Mouse (Mus musculus) erythroblast, embryonic 14.5 days (primary cell): ENCODE measurements at regions not wholly inside any gene's neighbourhood (a gene's known extent, or its start where the extent isn't known, plus 50 kb on each side); places are given as distances from the start of the nearest gene placed in this dataset.

Source experiments
- H3K27me3 ChIP-seq: 2 replicates; pipeline ENCODE4 v1.6.1; 2012; ENCODE audit warnings: inconsistent platforms; ENCODE audit not compliant: control insufficient read depth
- H3K36me3 ChIP-seq: 2 replicates; pipeline ENCODE4 v1.6.1; 2012; ENCODE audit warnings: mild to moderate bottlenecking, inconsistent platforms; ENCODE audit not compliant: control insufficient read depth
- H3K4me1 ChIP-seq: 2 replicates; pipeline ENCODE4 v1.6.1; 2012; ENCODE audit warnings: inconsistent platforms; ENCODE audit not compliant: control insufficient read depth
- H3K4me3 ChIP-seq: replicated peaks from 2 replicates; pipeline ENCODE3; 2012; ENCODE audit warnings: moderate library complexity, mild to moderate bottlenecking, inconsistent platforms
- H3K9me3 ChIP-seq: 2 replicates; pipeline ENCODE4 v1.6.1; 2012; ENCODE audit warnings: low read length, inconsistent platforms, mixed read lengths; ENCODE audit not compliant: control insufficient read depth
- GATA1 ChIP-seq: IDR thresholded peaks from 2 replicates; pipeline ENCODE4 v1.6.1; 2012; ENCODE audit warnings: low read length, inconsistent platforms, mixed read lengths
- TAL1 ChIP-seq: IDR thresholded peaks from 3 replicates; pipeline ENCODE4 v1.6.1; 2012; ENCODE audit warnings: low read length, inconsistent platforms, mixed read lengths

DNA sequence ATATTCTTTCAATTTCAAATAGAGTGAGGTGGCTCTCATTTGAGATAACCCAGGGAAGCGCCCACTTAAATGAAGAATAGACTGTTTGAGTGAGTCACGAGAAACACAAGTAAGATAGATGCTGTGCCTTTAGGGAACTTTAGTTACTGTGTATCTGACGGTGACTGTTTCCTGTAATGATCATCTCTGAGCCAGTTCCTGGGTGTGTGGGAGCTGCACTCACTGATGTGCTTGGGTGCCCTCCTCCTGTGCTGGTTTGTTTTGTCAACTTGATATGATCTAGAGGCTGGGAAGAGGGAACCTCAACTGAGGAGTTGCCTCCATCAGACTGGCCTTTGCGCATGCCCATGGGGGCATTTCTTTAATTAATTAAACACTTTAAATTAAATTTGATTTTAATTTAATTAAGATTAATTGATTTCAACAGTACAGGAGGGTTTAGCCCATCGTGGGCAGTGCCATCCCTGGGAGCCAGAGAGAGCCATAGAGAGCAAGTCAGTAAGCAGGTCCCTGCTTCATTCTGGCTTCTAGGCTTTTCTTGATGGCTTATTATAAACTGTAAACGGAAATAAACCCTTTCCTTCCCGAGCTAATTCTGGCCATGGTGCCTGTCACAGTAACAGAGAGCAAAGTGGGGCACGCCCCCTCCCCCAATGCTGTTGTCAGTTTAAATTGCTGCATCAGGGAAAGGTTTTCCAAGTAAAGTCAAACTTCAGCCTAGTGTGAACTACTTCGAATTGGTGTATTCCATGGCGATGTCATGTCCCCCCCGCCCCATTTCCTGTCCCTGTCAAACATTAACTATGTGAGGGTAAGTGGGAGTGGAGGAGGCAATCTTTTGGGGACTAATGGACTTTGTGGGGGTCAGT is 202.9 kb upstream of the Id2 start:
- no peaks in the 10 kb centered on the region for H3K27me3 ChIP-seq
- H3K4me1 ChIP-seq = no peaks in the 10 kb centered on the region
- no peaks in the 10 kb centered on the region for H3K9me3 ChIP-seq
- TF ChIP-seq GATA1 (no peak), TAL1 (no peak)
- H3K36me3 ChIP-seq = no peaks in the 10 kb centered on the region
- H3K4me3 ChIP-seq = no peak overlapping the region

DNA sequence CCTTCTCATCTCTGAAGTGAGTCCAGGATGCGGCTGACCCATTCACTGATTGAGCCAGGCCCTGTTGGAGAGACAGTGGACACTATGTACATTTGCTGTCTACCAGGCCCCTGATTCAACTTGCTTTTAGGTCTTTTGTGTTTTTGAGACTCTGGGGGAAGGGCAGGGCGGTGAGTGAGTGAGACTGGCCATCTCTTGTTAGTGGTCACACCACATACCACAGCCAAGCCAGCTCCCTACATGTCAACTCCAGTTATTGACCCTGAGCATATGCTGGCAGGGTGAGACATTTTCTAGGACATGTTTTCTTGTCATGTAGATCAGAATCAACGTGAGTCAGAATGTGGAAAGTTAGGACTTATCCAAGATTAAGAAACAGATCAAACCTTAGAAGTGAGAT is 201.8 kb upstream of the Id2 start:
- Histone ChIP-seq H3K4me1 (no peaks in the 10 kb centered on the region), H3K36me3 (no peaks in the 10 kb centered on the region), H3K27me3 (no peaks in the 10 kb centered on the region), H3K9me3 (no peaks in the 10 kb centered on the region), H3K4me3 (no peak overlapping the region)
- TF ChIP-seq TAL1 = no peak
- TF ChIP-seq GATA1 = no peak

DNA sequence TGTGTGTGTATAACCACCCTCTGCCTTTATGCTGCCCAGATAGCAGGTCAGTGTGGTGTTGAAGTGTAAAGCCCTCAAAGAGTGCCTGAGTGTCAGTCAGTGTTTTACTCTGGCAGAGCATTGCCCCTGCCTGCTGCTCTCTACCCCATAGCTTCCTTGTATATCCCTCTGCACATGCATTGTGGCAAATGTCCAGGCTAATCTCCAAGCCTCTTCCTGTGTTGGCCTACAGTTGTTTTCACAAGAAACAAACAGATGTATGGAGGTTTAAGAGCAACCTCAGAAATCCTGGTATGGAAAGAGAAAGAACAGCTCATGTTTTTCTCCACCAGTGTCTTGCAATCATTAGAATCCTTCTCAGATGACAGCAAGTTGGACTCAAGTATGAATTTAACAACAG is 201.0 kb upstream of the Id2 start:
- H3K9me3 ChIP-seq = no peaks in the 10 kb centered on the region
- H3K27me3 ChIP-seq = no peaks in the 10 kb centered on the region
- H3K4me1 ChIP-seq = no peaks in the 10 kb centered on the region
- no peaks in the 10 kb centered on the region for H3K36me3 ChIP-seq
- no peak overlapping the region for H3K4me3 ChIP-seq
- no peak for TF ChIP-seq GATA1
- no peak for TF ChIP-seq TAL1

DNA sequence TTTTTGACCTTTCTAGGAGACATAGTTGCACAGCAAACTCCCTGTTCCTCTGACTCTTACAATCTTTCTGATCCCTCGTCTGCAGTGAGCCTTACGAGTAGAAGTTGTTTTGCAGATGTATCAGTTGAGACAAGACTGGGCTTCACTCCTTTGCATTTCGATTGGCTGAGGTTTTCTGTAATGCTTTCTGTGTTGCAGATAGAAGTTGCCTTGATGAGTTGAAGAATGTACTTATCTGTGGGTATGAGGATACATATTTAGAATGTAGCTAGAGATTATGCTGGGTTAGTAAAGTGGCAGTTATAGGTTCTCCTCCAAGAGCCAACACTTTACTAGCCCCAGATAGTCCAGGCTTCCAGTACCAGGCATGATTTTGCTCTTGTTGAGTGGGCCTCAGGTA is 199.7 kb upstream of the Id2 start:
- no peaks in the 10 kb centered on the region for H3K9me3 ChIP-seq
- TF ChIP-seq GATA1 (no peak), TAL1 (no peak)
- H3K4me1 ChIP-seq = no peaks in the 10 kb centered on the region

DNA sequence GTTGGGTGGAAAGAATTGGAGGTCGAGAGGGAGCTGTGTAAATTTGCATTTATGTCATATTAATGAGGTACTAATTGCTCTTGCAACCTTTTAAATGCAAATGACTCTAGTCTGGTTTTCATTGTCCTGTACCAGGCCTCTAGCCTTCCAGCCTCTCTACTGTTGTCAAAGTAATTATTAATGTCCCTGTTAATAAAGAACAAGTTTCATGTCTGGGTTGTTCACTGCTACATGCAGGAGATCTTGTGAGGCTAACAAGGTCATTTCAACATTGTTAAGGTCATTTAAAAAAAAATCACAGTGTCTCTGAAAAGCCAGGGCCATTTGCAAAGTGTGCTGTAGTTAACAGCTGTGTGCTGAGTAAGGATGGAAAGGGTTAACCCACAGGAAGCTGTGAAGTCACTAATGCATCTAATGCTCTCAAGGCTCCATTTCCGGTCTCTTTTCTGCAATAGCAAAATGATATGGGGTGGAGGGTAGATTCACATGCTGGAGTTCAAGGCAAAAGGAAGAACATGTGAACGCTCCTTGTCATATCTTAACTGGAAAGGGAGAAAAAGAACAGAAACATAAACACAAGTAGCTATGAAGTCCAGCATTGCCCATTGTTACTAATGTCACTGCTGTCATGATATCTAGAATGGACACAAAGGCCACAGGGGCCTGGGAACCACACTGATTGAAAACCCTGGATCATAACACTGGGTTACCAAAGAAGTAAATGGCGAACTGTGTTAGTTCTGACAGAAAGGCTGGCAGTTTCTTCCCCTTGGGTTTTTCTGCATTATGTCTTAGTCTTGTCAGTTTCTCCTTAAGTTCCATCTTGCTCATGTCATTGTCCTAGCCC is 197.5 kb upstream of the Id2 start:
- H3K27me3 ChIP-seq = no peaks in the 10 kb centered on the region
- TF ChIP-seq TAL1 (no peak), GATA1 (no peak)
- H3K4me3 ChIP-seq = no peak overlapping the region
- no peaks in the 10 kb centered on the region for H3K4me1 ChIP-seq
- no peaks in the 10 kb centered on the region for H3K36me3 ChIP-seq
- no peaks in the 10 kb centered on the region for H3K9me3 ChIP-seq

More for the DNA sequence above, 199.7 kb upstream of the Id2 start:
- H3K36me3 ChIP-seq = no peaks in the 10 kb centered on the region
- no peak overlapping the region for H3K4me3 ChIP-seq
- no peaks in the 10 kb centered on the region for H3K27me3 ChIP-seq

DNA sequence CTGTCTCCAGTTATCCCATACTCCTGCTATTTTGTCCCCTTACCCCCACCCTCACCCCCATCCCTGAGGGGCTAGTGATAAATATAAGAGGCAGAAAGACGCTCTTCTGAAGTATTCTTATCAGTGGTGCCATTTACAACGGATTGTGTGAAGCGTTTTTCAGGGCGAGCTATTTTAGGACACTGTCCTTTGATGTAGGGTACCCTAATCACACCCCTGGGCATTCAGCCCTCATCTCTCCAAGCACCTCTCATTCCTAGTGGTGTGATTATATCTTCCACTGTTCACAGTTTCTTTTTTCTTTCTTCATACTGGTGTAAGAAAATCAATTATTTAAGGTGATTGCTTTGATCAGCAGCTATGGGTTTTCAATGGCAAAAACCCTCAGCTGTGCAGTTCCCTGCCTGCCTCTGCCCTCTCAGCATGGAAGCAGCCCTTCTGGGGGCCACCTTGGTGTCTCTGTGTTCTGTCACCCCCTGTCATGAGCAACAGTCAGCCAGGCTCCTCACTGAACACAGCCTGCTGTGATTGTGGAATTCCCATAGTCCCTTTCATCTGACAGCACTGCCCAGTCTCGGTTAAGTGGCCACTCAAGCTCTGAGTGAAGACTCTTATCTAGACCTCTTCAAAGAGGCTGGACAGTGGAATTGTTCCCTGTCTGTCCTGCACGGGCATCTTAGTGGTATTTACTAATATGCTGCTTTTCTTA is 196.7 kb upstream of the Id2 start:
- H3K4me1 ChIP-seq = no peaks in the 10 kb centered on the region

DNA sequence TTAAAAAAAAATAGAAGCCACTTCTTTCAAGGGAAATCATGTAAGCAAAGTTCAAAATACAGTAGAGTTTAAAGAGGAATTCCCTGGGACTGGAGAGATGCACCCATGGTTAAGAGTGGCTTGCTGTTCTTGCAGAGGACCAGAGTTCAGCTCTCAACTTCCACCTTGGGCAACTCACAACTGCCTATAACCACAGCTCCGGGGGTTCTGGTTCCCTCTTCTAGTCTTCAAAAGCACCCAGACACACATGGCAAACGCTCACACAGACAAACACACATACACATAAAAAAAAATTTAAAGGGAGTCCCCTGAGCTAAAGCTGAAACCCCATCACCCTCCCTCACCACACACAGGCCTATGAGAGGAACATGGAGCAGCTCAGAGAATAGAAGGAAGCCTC is 192.4 kb upstream of the Id2 start:
- H3K9me3 ChIP-seq = no peaks in the 10 kb centered on the region
- H3K4me3 ChIP-seq = no peak overlapping the region
- TF ChIP-seq TAL1 (no peak), GATA1 (no peak)
- H3K4me1 ChIP-seq = no peaks in the 10 kb centered on the region
- H3K27me3 ChIP-seq = no peaks in the 10 kb centered on the region
- no peaks in the 10 kb centered on the region for H3K36me3 ChIP-seq

More for the DNA sequence above, 196.7 kb upstream of the Id2 start:
- Histone ChIP-seq H3K36me3 (no peaks in the 10 kb centered on the region), H3K9me3 (no peaks in the 10 kb centered on the region), H3K27me3 (no peaks in the 10 kb centered on the region), H3K4me3 (no peak overlapping the region)
- no peak for TF ChIP-seq GATA1
- no peak for TF ChIP-seq TAL1

DNA sequence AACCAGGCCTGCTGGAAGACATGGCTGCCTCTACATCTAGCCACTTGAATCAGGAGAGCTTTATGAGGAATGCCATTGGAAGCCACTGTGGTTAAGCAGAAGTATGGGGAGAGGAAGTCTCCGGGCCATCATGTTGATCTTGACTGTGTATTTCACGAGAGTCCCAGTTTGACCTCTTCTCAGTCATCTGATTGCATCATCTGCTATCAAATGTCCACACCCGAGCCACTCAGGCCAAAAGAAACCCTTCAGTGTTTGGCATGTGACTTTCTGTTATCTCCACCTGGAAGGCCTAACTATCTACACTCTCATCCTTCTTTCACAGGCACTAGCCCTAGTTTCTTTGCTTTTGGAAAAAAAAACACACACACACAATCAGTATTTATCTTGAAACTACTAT is 186.9 kb upstream of the Id2 start:
- Histone ChIP-seq H3K4me3 (no peak overlapping the region), H3K4me1 (no peaks in the 10 kb centered on the region), H3K9me3 (no peaks in the 10 kb centered on the region), H3K27me3 (no peaks in the 10 kb centered on the region), H3K36me3 (no peaks in the 10 kb centered on the region)
- TF ChIP-seq GATA1 (no peak), TAL1 (no peak)

DNA sequence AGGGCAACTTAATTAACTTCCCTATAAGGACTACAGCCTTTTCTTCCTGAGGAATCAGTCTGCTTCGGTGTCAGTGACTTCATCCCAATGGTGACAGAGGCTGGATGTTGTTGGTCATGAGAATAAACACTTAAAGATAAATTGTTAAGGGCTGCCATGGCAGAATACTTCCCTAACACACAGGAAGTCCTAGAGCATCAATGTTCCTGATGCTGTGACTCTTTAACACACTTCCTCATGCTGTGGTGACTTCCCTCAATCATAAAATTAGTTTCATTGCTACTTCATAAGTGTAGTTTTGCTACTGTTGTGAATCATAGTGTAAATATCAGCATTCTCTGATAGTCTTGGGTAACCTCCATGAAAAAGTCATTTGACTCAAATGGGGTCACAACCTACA is 184.5 kb upstream of the Id2 start:
- H3K27me3 ChIP-seq = no peaks in the 10 kb centered on the region
- H3K36me3 ChIP-seq = no peaks in the 10 kb centered on the region
- no peak for TF ChIP-seq TAL1
- H3K4me1 ChIP-seq = no peaks in the 10 kb centered on the region
- H3K9me3 ChIP-seq = no peaks in the 10 kb centered on the region
- H3K4me3 ChIP-seq = no peak overlapping the region
